Mouse (Mus musculus) midbrain, postnatal 0 days (tissue): ENCODE measurements around the gene Olfr1489. TPM values are rescaled to one million over a fixed set of nuclear protein-coding genes. Genes with fewer than 3 reads are reported as not detected.
"Not testable (repeated sequence)": the region's sequence is repeated elsewhere in the genome, so short reads cannot be mapped to it uniquely, and the experiment has no call there.

Experiments used
- ATAC-seq: fragments of 200-750 bp; cut with Nextera tagmentation; 2 replicates; pipeline ENCODE4 v1.8.0; 2017; ENCODE audit warnings: moderate number of reproducible peaks, mild to moderate bottlenecking, moderate TSS enrichment, moderate library complexity; ENCODE audit not compliant: low FRiP score
- DNase-seq: peaks from one replicate; pipeline ENCODE4 v3.0.0-alpha.2; 2015; ENCODE audit warnings: low spot score
- H3K27ac ChIP-seq: fragments of 300-500 bp; sonication (generic); 2 replicates; pipeline ENCODE4 v1.5.1; 2014; ENCODE audit warnings: low read depth, mild to moderate bottlenecking, low read length, mixed read lengths
- H3K27me3 ChIP-seq: fragments of 300-500 bp; sonication (generic); 2 replicates; pipeline ENCODE4 v1.6.1; 2014; ENCODE audit warnings: low read length, control low read depth, mixed read lengths; ENCODE audit not compliant: insufficient read depth
- H3K36me3 ChIP-seq: fragments of 300-500 bp; sonication (generic); 2 replicates; pipeline ENCODE4 v1.6.1; 2014; ENCODE audit warnings: low read length, control low read depth, mixed read lengths; ENCODE audit not compliant: insufficient read depth
- H3K4me1 ChIP-seq: fragments of 300-500 bp; sonication (generic); 2 replicates; pipeline ENCODE4 v1.6.1; 2014; ENCODE audit warnings: mild to moderate bottlenecking, control low read depth, antibody characterized with exemption, low read length, mixed read lengths; ENCODE audit not compliant: insufficient read depth
- H3K4me2 ChIP-seq: fragments of 300-500 bp; sonication (generic); 2 replicates; pipeline ENCODE4 v1.6.1; 2014; ENCODE audit warnings: low read depth, mild to moderate bottlenecking, low read length, mixed read lengths; ENCODE audit not compliant: poor library complexity, severe bottlenecking
- H3K4me3 ChIP-seq: fragments of 300-500 bp; sonication (generic); 2 replicates; pipeline ENCODE4 v1.5.1; 2014; ENCODE audit warnings: low read depth, mild to moderate bottlenecking, low read length, moderate library complexity
- H3K9ac ChIP-seq: fragments of 300-500 bp; sonication (generic); replicated peaks from 2 replicates; pipeline ENCODE4 v1.6.1; 2014; ENCODE audit warnings: mild to moderate bottlenecking, low read length, moderate library complexity, mixed read lengths; ENCODE audit not compliant: poor library complexity, severe bottlenecking
- H3K9me3 ChIP-seq: fragments of 300-500 bp; sonication (generic); 2 replicates; pipeline ENCODE4 v1.6.1; 2016; ENCODE audit warnings: low read length, control low read depth
- CTCF ChIP-seq: IDR thresholded peaks from 2 replicates; pipeline ENCODE4 v1.5.1; 2016; ENCODE audit warnings: antibody characterized with exemption, mild to moderate bottlenecking
- WGBS: fragments of 180-500 bp; shearing (Covaris S2); extraction: QIAGEN DNeasy Blood & Tissue Kit; methylation state at CpG from one replicate; pipeline ENCODE4 v1.1.7; 2014; 5-methylcytosine and 5-hydroxymethylcytosine counted together
- microRNA-seq: library from miRNA; unstranded; fragments of <30 nt; microRNA quantifications from one replicate; pipeline ENCODE4, GENCODE M21; 2016; ENCODE audit warnings: borderline number of aligned reads
- polyA plus RNA-seq: library from polyadenylated mRNA; unstranded; fragments of >200 nt; fragmentation: Nextera tagmentation; extraction: Ambion mirVana; gene quantifications from 2 replicates; pipeline ENCODE4 v1.2.1, GENCODE M21; 2015
- total RNA-seq: library from RNA; depleted of rRNA; stranded (reverse); fragments of >200 nt; gene quantifications from 2 replicates; pipeline ENCODE4 v1.2.3, GENCODE M21; 2014; rRNA removed

Gene Olfr1489
- total RNA-seq (not detected in 2 replicates), polyA plus RNA-seq (not detected in 2 replicates)

- H3K36me3 ChIP-seq = no peaks in the 10 kb centered on the region
- DNase-seq = no peak
- H3K27me3 ChIP-seq = no peaks in the 10 kb centered on the region
- H3K4me3 ChIP-seq = no peak within 1 kb of the TSS
- no peak within 1 kb of the TSS for H3K27ac ChIP-seq
- no peak within 1 kb of the TSS for H3K9ac ChIP-seq
- H3K4me1 ChIP-seq = no peaks in the 10 kb centered on the region
- 70% methylated on average over 1 of the region's 1 CpGs for WGBS
- no peak for TF ChIP-seq CTCF
- H3K9me3 ChIP-seq = 0 out of 2 replicates have a peak, but pooled peaks cover 3% of the 10 kb centered on the region
- ATAC-seq = no peak
- no peak within 1 kb of the TSS for H3K4me2 ChIP-seq
These were observed at the start of gene Olfr1489 for GRCm38 (mm10) chr19:13631321-13631720. Olfr1489 (plus strand) TSS chr19:13631621.

- Histone ChIP-seq H3K27me3 (no peaks in the 10 kb centered on the region), H3K27ac (no peak within 1 kb of the TSS), H3K4me3 (no peak within 1 kb of the TSS), H3K9ac (no peak within 1 kb of the TSS), H3K36me3 (no peaks in the 10 kb centered on the region), H3K9me3 (no peaks in the 10 kb centered on the region), H3K4me2 (no peak within 1 kb of the TSS), H3K4me1 (no peaks in the 10 kb centered on the region)
- ATAC-seq (no peak), DNase-seq (no peak)
- no peak for TF ChIP-seq CTCF
- WGBS = 93% methylated on average over 1 of the region's 1 CpGs
These were observed 48.2 kb upstream of the Olfr1489 start, which contains the start of gene Olfr1484 for GRCm38 (mm10) chr19:13583211-13583610. Olfr1484 (plus strand) TSS chr19:13583511.

DNA sequence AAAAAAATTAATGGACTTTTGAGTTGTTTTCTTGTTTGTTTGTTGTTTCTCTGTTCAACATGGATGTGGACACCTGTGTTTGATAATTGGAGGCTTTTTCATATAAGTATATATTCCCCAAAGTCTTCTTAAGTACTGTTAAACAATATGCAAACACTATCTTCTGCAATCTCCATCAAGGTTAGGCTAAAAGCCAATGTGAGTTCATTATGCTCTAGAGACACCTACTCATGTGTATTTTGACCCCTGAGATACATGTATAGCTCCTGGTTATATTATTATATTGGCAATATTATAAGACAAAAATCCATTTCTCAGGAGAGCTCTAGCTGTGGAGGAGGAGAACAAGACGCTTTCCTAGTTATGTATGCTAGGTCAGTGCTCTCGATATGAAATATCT, 14.3 kb upstream of the Olfr1489 start, which contains the start of gene Olfr1487:
Gene Olfr1487 (plus strand): TSS at position 301 of the 400 bp plus-strand sequence.
- H3K4me1 ChIP-seq, H3K9ac ChIP-seq, H3K27me3 ChIP-seq, ATAC-seq, DNase-seq, H3K36me3 ChIP-seq, H3K4me3 ChIP-seq, H3K4me2 ChIP-seq, H3K27ac ChIP-seq: not testable (repeated sequence)
- 85% methylated on average over 2 of the region's 2 CpGs for WGBS
- peaks cover 11% of the 10 kb centered on the region; the same call in 1 of the 2 replicates for H3K9me3 ChIP-seq

DNA sequence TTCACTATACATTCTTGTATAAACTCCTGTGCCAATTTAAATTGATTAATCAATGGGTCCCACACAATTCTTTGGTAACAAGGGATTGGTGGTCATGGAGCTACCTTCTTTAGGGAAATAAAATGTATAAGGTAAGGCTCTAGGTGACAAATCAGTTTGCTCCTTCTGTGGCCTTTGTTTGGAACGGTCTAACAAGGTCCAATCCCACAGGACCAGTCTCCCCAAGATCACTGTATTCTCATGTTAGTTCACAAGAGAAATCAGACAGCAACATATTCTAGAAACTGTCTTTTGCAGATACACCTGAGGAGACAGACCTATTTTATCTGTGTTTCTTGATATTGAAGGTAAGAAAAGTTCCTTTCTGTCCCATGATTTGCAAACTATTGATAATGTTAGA, 19.4 kb downstream of the Olfr1489 start, which contains the start of gene Olfr1490:
Gene Olfr1490 (plus strand): TSS at position 301 of the 400 bp plus-strand sequence.
- ATAC-seq (no peak), DNase-seq (no peak)
- H3K27ac ChIP-seq = no peak within 1 kb of the TSS
- H3K9ac ChIP-seq = no peak within 1 kb of the TSS
- H3K36me3 ChIP-seq = no peaks in the 10 kb centered on the region
- no peaks in the 10 kb centered on the region for H3K27me3 ChIP-seq
- WGBS = 61% methylated on average over 1 of the region's 1 CpGs
- H3K4me2 ChIP-seq = no peak within 1 kb of the TSS
- H3K4me3 ChIP-seq = no peak within 1 kb of the TSS
- no peak for TF ChIP-seq CTCF
- H3K4me1 ChIP-seq = no peaks in the 10 kb centered on the region
- H3K9me3 ChIP-seq = peaks cover 4% of the 10 kb centered on the region; the same call in 1 of the 2 replicates

Small RNAs within 50 kb of the gene (microRNA-seq; reads per million reads assigned to microRNA genes)
- gene Gm22323 (not detected), gene Gm23931 (not detected)

Other genes starting within 250 kb of the Olfr1489 start
- gene Olfr1469, start 223.8 kb upstream of the Olfr1489 start, total RNA-seq = not detected in 2 replicates
- not detected in 2 replicates for gene Olfr1469, start 223.8 kb upstream of the Olfr1489 start, polyA plus RNA-seq
- not detected in 2 replicates for gene Olfr1471, start 188.2 kb upstream of the Olfr1489 start, total RNA-seq
- gene Olfr1471, start 188.2 kb upstream of the Olfr1489 start, polyA plus RNA-seq = not detected in 2 replicates
- gene Olfr1472, start 175.5 kb upstream of the Olfr1489 start, total RNA-seq = not detected in 2 replicates
- not detected in 2 replicates for gene Olfr1472, start 175.5 kb upstream of the Olfr1489 start, polyA plus RNA-seq
- gene Olfr1474, start 162.1 kb upstream of the Olfr1489 start, total RNA-seq = not detected in 2 replicates
- gene Olfr1474, start 162.1 kb upstream of the Olfr1489 start, polyA plus RNA-seq = not detected in 2 replicates
- gene Olfr1475, start 151.4 kb upstream of the Olfr1489 start, total RNA-seq = not detected in 2 replicates
- gene Olfr1475, start 151.4 kb upstream of the Olfr1489 start, polyA plus RNA-seq = not detected in 2 replicates
- gene Olfr1477, start 131.1 kb upstream of the Olfr1489 start, total RNA-seq = not detected in 2 replicates
- not detected in 2 replicates for gene Olfr1477, start 131.1 kb upstream of the Olfr1489 start, polyA plus RNA-seq
- gene Olfr1480, start 103.7 kb upstream of the Olfr1489 start, total RNA-seq = not detected in 2 replicates
- not detected in 2 replicates for gene Olfr1480, start 103.7 kb upstream of the Olfr1489 start, polyA plus RNA-seq
- gene Olfr1484, start 48.1 kb upstream of the Olfr1489 start, total RNA-seq = not detected in 2 replicates
- not detected in 2 replicates for gene Olfr1484, start 48.1 kb upstream of the Olfr1489 start, polyA plus RNA-seq
- not detected in 2 replicates for gene Olfr1487, start 14.2 kb upstream of the Olfr1489 start, total RNA-seq
- gene Olfr1487, start 14.2 kb upstream of the Olfr1489 start, polyA plus RNA-seq = not detected in 2 replicates
- gene Olfr1490, start 19.5 kb downstream of the Olfr1489 start, total RNA-seq = not detected in 2 replicates
- gene Olfr1490, start 19.5 kb downstream of the Olfr1489 start, polyA plus RNA-seq = not detected in 2 replicates
- not detected in 2 replicates for gene Olfr1491, start 65.6 kb downstream of the Olfr1489 start, total RNA-seq
- gene Olfr1491, start 65.6 kb downstream of the Olfr1489 start, polyA plus RNA-seq = not detected in 2 replicates
- not detected in 2 replicates for gene Olfr1493-ps1, start 91.7 kb downstream of the Olfr1489 start, total RNA-seq
- not detected in 2 replicates for gene Olfr1493-ps1, start 91.7 kb downstream of the Olfr1489 start, polyA plus RNA-seq
- not detected in 2 replicates for gene Olfr1494, start 108.1 kb downstream of the Olfr1489 start, total RNA-seq
- gene Olfr1494, start 108.1 kb downstream of the Olfr1489 start, polyA plus RNA-seq = not detected in 2 replicates
- not detected in 2 replicates for gene Olfr1495, start 133.0 kb downstream of the Olfr1489 start, total RNA-seq
- gene Olfr1495, start 133.0 kb downstream of the Olfr1489 start, polyA plus RNA-seq = not detected in 2 replicates
- not detected in 2 replicates for gene Olfr1496, start 146.3 kb downstream of the Olfr1489 start, total RNA-seq
- gene Olfr1496, start 146.3 kb downstream of the Olfr1489 start, polyA plus RNA-seq = not detected in 2 replicates
- not detected in 2 replicates for gene Olfr1497, start 166.6 kb downstream of the Olfr1489 start, total RNA-seq
- gene Olfr1497, start 166.6 kb downstream of the Olfr1489 start, polyA plus RNA-seq = not detected in 2 replicates
- not detected in 2 replicates for gene Olfr1499, start 187.8 kb downstream of the Olfr1489 start, total RNA-seq
- not detected in 2 replicates for gene Olfr1499, start 187.8 kb downstream of the Olfr1489 start, polyA plus RNA-seq
- not detected in 2 replicates for gene Olfr1500, start 198.9 kb downstream of the Olfr1489 start, total RNA-seq
- not detected in 2 replicates for gene Olfr1500, start 198.9 kb downstream of the Olfr1489 start, polyA plus RNA-seq
- gene Olfr1501, start 219.1 kb downstream of the Olfr1489 start, total RNA-seq = 0.44 TPM in 1 of 2 replicates, not detected in the other
- gene Olfr1501, start 219.1 kb downstream of the Olfr1489 start, polyA plus RNA-seq = not detected in 2 replicates
- not detected in 2 replicates for gene Olfr1502, start 230.2 kb downstream of the Olfr1489 start, total RNA-seq
- gene Olfr1502, start 230.2 kb downstream of the Olfr1489 start, polyA plus RNA-seq = not detected in 2 replicates